Mouse (Mus musculus): Measurements from ENCODE around the gene Eif5. TPM values are rescaled to one million over a fixed set of nuclear protein-coding genes. Genes with fewer than 3 reads are reported as not detected.

Eif5 gene
- polyA plus RNA-seq, 2 experiments, result 129 to 474 TPM

DNA sequence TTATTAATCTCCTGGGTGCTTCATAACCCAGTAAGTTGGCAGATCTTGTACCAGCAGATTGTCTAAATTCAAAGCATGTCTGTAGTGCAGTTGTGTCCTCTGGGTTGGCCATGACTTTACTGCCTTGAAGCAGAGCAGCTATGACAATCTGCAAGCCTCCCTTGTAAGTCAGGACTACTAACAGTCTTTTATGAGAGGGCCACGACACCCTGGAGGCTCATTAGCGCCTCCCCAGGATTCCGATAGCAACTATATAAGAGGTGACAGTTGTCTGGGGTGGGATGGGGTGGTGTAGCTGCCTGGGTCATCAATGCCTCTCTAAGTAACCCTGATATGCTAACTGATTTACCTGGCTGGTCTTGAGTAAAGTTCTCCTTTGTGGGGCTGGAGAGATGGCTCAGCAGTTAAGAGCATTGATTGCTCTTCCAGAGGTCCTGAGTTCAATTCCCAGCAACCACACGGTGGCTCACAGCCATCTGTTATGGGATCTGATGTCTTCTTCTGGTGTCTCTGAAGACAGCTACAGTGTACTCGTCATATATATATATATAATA lies 25.3 kb downstream of the Eif5 start:
- Histone ChIP-seq H3K4me2 (replicated peaks; ENCODE audit: low read depth, low read length, severe bottlenecking) (no peak overlapping the region), H3K36me3 (ENCODE audit: control insufficient read depth, insufficient read depth, low read length) (no peaks in the 10 kb centered on the region), H3K4me3 (replicated peaks; ENCODE audit: low read length) (no peak overlapping the region), H3K9me3 (ENCODE audit: control insufficient read depth, low read length) (no peaks in the 10 kb centered on the region), H3K9ac (ENCODE audit: low read depth, low read length, severe bottlenecking) (no peak overlapping the region), H3K27me3 (ENCODE audit: control insufficient read depth, insufficient read depth, low read length) (no peaks in the 10 kb centered on the region), H3K27ac (replicated peaks; ENCODE audit: low read depth, low read length) (no peak overlapping the region), H3K4me1 (ENCODE audit: control insufficient read depth, insufficient read depth, low read length) (peaks cover 12% of the 10 kb centered on the region; the same call in 1 of the 2 replicates)
- no peak for DNase-seq (ENCODE audit: low spot score)
- ATAC-seq (ENCODE audit: low FRiP score, low read depth), result 0 out of 2 replicates have a peak, but pooled peaks have one; percentile 23
- no peak for TF ChIP-seq POLR2A (IDR thresholded peaks at IDR 0.05; ENCODE audit: borderline replicate concordance, extremely low read depth, insufficient read depth, insufficient read length)
- 32% methylated on average over 5 of the region's 5 CpGs for WGBS

DNA sequence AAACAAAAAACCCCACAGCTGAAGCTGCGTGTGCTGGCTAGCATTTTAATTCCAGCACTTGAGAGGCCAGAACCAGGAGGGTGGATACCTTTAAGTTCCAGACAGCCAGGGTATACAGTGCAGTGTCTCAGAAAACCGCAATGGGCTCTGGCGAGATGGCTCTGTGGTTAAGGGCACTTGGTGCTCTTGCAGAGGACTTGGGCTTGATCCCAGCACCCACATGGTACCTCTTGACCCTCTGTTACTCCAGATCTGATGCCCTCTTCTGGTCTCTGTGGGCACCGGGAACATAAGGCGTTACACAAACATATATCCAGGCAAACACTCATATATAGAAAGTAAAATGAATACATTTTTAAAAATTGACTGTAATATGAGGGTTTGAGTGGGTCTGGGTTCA lies 27.5 kb downstream of the Eif5 start:
- Histone ChIP-seq H3K36me3 (ENCODE audit: control insufficient read depth, insufficient read depth, low read length) (no peaks in the 10 kb centered on the region), H3K9ac (ENCODE audit: low read depth, low read length, severe bottlenecking) (no peak overlapping the region), H3K27ac (replicated peaks; ENCODE audit: low read depth, low read length) (no peak overlapping the region), H3K27me3 (ENCODE audit: control insufficient read depth, insufficient read depth, low read length) (no peaks in the 10 kb centered on the region), H3K9me3 (ENCODE audit: control insufficient read depth, low read length) (no peaks in the 10 kb centered on the region), H3K4me3 (replicated peaks; ENCODE audit: low read length) (no peak overlapping the region), H3K4me1 (ENCODE audit: control insufficient read depth, insufficient read depth, low read length) (peaks cover 8% of the 10 kb centered on the region; the same call in 1 of the 2 replicates), H3K4me2 (replicated peaks; ENCODE audit: low read depth, low read length, severe bottlenecking) (no peak overlapping the region)
- WGBS, result 73% methylated on average over 5 of the region's 5 CpGs
- ATAC-seq (ENCODE audit: low FRiP score, low read depth) (no peak), DNase-seq (ENCODE audit: low spot score) (no peak)
- no peak for TF ChIP-seq POLR2A (IDR thresholded peaks at IDR 0.05; ENCODE audit: borderline replicate concordance, extremely low read depth, insufficient read depth, insufficient read length)

DNA sequence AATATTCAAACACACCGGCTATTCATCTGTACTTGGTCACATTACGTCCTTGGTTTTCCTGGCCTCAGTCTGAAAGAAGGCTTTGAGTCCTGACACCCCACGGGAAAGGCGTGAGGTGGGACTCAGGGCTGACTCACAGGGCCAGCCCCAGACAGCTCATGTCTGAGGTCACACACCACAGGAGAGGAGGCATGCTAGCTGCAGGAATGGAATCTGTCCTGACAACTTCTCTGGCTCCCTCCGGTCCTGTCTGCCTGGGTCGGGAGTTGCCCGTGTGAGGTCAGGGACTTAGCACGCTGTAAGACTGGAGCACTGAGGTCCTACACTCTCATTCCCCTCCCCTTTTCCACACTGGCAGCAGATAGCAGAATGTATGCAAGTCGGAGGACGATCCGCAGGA lies 31.0 kb downstream of the Eif5 start:
- DNase-seq (ENCODE audit: low spot score) (no peak), ATAC-seq (ENCODE audit: low FRiP score, low read depth) (no peak)
- no peak overlapping the region for H3K27ac ChIP-seq (replicated peaks; ENCODE audit: low read depth, low read length)
- H3K4me2 ChIP-seq (replicated peaks; ENCODE audit: low read depth, low read length, severe bottlenecking), result no peak overlapping the region
- H3K9me3 ChIP-seq (ENCODE audit: control insufficient read depth, low read length), result no peaks in the 10 kb centered on the region
- WGBS, result 61% methylated on average over 11 of the region's 11 CpGs
- no peaks in the 10 kb centered on the region for H3K27me3 ChIP-seq (ENCODE audit: control insufficient read depth, insufficient read depth, low read length)
- no peak overlapping the region for H3K9ac ChIP-seq (ENCODE audit: low read depth, low read length, severe bottlenecking)
- no peaks in the 10 kb centered on the region for H3K36me3 ChIP-seq (ENCODE audit: control insufficient read depth, insufficient read depth, low read length)
- peaks cover 8% of the 10 kb centered on the region for H3K4me1 ChIP-seq (ENCODE audit: control insufficient read depth, insufficient read depth, low read length)
- no peak for TF ChIP-seq POLR2A (IDR thresholded peaks at IDR 0.05; ENCODE audit: borderline replicate concordance, extremely low read depth, insufficient read depth, insufficient read length)
- H3K4me3 ChIP-seq (replicated peaks; ENCODE audit: low read length), result no peak overlapping the region

DNA sequence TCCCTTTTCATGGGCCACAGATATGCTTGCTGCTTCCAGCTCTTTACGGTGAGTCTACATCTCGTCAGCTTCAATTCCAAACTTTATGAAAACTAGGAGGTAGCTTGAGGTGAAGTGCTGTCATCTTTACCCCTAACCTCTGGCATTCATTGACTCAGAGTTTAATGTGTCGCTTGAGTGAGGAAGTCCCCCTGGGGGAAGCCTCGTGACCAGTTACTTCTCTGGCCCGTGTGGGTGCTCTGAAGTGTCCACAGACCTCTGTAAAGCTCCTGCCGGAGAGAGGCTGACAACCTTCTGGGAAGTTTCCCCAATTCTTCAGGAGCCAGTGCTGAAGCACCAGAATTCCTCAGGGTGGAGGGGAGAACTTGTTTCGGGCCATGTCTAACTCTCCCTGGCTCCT lies 34.6 kb downstream of the Eif5 start:
- Histone ChIP-seq H3K9me3 (ENCODE audit: control insufficient read depth, low read length) (no peaks in the 10 kb centered on the region), H3K9ac (ENCODE audit: low read depth, low read length, severe bottlenecking) (no peak overlapping the region), H3K4me1 (ENCODE audit: control insufficient read depth, insufficient read depth, low read length) (peaks cover 18% of the 10 kb centered on the region), H3K27me3 (ENCODE audit: control insufficient read depth, insufficient read depth, low read length) (no peaks in the 10 kb centered on the region), H3K27ac (replicated peaks; ENCODE audit: low read depth, low read length) (no peak overlapping the region), H3K36me3 (ENCODE audit: control insufficient read depth, insufficient read depth, low read length) (no peaks in the 10 kb centered on the region), H3K4me2 (replicated peaks; ENCODE audit: low read depth, low read length, severe bottlenecking) (no peak overlapping the region), H3K4me3 (replicated peaks; ENCODE audit: low read length) (no peak overlapping the region)
- no peak for TF ChIP-seq POLR2A (IDR thresholded peaks at IDR 0.05; ENCODE audit: borderline replicate concordance, extremely low read depth, insufficient read depth, insufficient read length)
- ATAC-seq (ENCODE audit: low FRiP score, low read depth) (no peak), DNase-seq (ENCODE audit: low spot score) (no peak)
- 79% methylated on average over 7 of the region's 7 CpGs for WGBS

DNA sequence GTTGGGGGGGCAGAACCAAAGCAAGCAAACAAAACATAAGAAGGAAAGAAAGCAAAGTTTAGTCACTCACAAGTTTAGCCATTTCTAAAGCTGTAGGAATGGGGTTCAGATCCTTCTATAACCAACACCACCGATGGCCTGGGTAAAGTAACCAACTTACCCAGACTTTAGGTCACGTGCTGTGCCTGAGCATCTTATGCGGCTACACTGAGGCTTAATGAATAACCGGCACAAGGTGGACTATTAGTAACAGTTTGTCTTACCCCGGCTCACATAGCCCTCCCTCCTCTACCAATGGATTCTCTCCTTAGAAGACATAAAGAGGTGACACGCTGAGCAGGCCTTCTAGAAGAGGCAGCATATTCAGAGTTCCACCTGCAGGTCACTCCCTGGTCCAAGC lies 35.5 kb downstream of the Eif5 start:
- DNase-seq (ENCODE audit: low spot score) (no peak), ATAC-seq (ENCODE audit: low FRiP score, low read depth) (no peak)
- Histone ChIP-seq H3K4me2 (replicated peaks; ENCODE audit: low read depth, low read length, severe bottlenecking) (peak overlapping the region; percentile 63), H3K4me3 (replicated peaks; ENCODE audit: low read length) (peak overlapping the region; percentile 98), H3K9ac (ENCODE audit: low read depth, low read length, severe bottlenecking) (peak overlapping the region; percentile 47), H3K36me3 (ENCODE audit: control insufficient read depth, insufficient read depth, low read length) (no peaks in the 10 kb centered on the region), H3K9me3 (ENCODE audit: control insufficient read depth, low read length) (no peaks in the 10 kb centered on the region), H3K27ac (replicated peaks; ENCODE audit: low read depth, low read length) (no peak overlapping the region), H3K4me1 (ENCODE audit: control insufficient read depth, insufficient read depth, low read length) (peaks cover 18% of the 10 kb centered on the region), H3K27me3 (ENCODE audit: control insufficient read depth, insufficient read depth, low read length) (no peaks in the 10 kb centered on the region)
- 44% methylated on average over 6 of the region's 6 CpGs for WGBS
- TF ChIP-seq POLR2A (IDR thresholded peaks at IDR 0.05; ENCODE audit: borderline replicate concordance, extremely low read depth, insufficient read depth, insufficient read length), result no peak

All from limb, embryonic 14.5 days (tissue).